Mouse (Mus musculus) cerebellum, adult 9-10 months (tissue): Measurements from ENCODE around the gene Rtl8a.
"Not testable (repeated sequence)": the region's sequence is repeated elsewhere in the genome, so short reads cannot be mapped to it uniquely, and the experiment has no call there.

Experiments used
- DNase-seq: peaks from one replicate; pipeline ENCODE4 v3.0.0; 2022

The Rtl8a gene

DNA sequence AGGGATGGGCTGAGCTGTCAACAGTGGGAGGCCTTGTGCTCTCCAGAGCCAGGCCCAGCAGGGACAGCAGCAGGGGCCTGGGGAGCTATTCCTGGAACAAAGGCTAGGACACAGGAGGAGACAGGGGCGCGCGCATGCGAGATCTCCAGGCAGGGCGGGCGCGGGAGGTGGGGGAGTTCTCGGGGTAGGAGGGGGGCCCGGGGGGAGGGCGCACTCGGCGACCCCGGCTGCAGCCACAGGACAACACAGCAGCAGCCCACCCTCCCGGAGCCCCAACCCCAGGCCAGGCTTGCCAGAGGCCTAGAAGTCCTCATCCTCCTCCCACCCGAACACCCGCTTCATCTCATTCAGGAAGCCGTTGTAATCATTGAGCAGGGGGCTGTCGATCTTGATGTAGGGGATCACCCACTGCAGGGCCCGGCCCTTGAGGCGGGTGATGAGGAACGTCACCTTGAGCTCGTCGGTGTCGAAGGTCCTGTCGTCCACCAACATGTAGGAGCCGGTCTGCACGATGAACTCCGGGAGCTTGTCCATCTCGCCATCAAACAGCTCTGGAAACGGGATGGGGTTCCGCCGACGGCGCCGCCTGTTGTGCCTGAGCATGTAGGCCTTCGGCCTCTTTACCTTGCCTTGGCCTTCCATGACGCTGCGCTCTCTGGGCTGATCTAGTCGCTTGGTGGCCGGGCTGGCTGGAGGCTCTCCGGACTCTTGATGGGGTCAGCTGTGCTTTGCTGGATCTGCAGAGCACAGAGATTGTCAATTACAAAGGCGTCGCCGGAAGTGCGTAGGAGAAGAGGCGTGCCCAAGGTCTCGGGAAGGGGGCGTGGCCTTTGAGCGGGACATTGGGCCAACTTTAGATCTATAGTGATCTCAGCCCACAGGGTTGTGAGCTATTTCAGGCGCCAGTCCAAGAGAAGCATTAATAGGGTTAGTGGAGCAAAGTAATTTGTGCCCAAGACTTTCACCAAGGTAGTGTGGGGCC, at the start of gene Rtl8a:
TSS of gene Rtl8a (minus strand) at position 703 of the 982 bp plus-strand sequence.
- peak; percentile 86 for DNase-seq

DNA sequence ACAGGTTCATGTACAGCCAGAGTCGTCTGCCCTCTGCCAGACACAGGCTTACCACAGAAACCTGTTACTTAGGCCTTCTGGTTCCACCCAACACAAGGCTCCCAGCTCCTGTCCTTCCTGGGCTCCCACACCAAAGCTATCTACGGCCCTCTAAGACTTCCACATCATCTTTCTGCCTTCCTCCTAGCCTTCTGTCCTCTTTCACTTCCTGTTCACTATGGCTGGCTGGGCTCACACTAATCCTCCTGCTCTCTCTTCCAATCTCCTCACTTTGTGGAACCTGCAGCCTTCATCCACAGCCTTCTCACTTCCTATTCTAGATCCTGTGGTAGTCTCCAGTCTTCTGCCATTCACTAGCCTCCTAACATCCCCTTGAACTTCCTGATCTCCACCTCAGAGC, 49.7 kb upstream of the Rtl8a start:
- DNase-seq: no peak

DNA sequence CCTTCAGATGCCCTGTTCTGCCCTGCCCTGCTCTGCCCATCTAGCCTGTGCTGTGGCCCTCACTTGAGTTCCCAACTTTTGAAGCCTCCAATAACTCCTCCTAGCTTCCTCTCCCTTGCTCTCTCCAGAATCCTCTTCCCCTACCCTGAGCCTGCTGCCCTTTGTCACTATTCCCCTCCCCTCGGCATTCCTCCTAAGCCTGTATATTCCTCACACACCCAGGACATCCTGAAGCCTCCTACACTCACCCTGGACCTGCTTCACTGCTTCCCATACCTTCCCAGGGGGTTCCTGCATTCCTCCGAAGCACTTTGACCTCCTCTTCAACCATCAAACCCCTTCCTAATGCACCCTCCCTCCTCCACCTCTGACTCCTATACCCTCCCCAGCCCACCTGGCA, 48.6 kb upstream of the Rtl8a start:
- no peak for DNase-seq

DNA sequence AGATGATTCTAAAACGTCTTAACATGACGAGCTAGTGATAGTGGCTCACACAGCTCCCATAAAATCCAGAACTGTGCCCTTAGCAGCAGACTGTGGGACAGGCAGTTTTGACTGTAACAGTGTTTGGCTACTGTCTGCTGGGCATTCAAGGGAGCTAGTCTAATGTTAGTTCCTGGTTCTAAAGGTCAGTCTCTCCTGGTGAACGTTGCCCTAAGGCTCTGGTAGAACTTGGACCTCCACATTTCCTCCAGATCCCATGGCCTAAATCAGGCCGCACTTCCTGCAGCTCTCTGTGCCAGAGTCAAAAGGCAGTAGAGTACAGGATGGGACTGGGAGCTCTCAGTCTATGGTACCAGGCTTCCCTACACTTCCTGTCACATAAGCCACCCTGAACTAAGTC, 41.2 kb upstream of the Rtl8a start:
- DNase-seq: not testable (repeated sequence)

DNA sequence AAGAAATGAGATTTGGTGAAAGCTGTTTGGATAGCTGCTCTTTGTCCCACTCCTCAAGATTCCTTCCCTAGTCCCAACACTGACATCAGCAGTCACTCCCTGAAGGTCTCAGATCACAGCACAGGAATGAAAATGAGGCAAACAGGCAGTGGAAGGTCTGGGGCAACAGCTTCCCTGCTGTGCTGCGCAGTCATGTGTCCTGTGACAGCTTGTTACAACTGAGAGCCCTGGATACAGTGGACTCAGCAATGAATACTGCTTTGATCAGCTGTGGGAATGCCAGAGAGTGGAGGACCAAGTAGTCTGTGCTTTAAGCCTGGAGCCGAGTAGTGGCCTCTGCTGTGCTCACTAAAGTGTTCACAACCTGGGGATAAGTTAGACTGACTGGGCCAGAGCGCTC, 39.2 kb upstream of the Rtl8a start:
- DNase-seq: not testable (repeated sequence)

DNA sequence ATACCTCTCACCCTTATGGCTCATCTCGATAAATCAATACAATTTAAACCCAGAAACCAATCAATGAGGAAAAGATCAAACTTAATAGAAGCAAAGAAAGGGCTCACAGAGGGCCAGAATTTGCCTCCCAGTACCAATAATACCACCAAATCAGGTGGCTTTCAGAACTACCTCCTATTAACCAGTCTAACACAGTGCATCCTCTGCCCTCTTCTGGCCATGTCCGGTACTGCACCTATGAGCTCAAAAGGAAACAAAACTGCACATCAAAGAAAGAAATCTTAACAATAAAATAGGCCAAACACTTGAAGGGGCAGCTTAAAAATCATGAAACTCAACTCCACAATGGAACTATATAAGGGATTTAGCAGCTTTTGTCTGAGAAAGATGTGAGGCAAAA, 33.5 kb upstream of the Rtl8a start:
- peak; percentile 79 for DNase-seq

DNA sequence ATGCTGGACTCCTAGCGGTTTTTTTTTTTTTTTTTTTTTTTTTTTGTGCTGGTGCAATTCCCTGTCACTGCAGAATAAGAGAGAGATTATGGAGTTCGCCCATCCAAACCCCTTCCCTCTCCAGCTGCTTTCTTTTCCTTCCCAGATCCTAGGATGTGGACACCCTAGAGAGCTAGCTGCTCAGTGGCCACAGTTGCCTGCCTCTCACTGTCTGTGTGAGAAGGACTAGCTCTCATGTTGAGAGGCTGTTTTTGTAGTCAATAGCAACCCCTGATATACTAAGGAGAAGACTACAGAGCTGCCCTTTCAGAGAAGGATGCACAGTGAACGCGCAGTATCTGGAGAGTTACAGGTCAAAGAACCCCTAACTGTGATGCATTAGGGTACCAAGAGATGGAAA, 27.2 kb upstream of the Rtl8a start:
- peak; percentile 38 for DNase-seq

DNA sequence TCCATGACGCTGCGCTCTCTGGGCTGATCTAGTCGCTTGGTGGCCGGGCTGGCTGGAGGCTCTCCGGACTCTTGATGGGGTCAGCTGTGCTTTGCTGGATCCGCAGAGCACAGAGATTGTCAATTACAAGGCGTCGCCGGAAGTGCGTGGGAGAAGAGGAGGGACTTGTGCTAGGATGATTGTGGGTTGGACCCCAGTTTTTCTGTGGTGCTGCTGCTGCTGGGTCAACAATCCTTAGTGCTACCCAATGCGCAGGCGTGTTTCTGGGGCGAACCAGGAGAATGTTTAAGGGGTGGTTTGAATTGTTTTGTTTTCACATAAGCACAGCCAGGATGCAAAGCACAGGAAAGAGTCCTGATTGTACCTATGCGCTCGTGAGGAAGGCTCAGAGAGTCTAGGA, 26.8 kb upstream of the Rtl8a start, which contains the start of gene Rtl8b:
TSS of gene Rtl8b (minus strand) at position 115 of the 400 bp plus-strand sequence.
- peak; percentile 86 for DNase-seq

DNA sequence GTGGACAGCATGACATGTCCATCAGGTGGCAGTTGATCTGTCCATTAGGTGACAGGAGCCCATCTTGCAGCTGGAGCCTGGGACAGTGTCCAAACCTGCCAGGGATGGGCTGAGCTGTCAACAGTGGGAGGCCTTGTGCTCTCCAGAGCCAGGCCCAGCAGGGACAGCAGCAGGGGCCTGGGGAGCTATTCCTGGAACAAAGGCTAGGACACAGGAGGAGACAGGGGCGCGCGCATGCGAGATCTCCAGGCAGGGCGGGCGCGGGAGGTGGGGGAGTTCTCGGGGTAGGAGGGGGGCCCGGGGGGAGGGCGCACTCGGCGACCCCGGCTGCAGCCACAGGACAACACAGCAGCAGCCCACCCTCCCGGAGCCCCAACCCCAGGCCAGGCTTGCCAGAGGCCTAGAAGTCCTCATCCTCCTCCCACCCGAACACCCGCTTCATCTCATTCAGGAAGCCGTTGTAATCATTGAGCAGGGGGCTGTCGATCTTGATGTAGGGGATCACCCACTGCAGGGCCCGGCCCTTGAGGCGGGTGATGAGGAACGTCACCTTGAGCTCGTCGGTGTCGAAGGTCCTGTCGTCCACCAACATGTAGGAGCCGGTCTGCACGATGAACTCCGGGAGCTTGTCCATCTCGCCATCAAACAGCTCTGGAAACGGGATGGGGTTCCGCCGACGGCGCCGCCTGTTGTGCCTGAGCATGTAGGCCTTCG, 26.2 kb upstream of the Rtl8a start:
- not testable (repeated sequence) for DNase-seq

DNA sequence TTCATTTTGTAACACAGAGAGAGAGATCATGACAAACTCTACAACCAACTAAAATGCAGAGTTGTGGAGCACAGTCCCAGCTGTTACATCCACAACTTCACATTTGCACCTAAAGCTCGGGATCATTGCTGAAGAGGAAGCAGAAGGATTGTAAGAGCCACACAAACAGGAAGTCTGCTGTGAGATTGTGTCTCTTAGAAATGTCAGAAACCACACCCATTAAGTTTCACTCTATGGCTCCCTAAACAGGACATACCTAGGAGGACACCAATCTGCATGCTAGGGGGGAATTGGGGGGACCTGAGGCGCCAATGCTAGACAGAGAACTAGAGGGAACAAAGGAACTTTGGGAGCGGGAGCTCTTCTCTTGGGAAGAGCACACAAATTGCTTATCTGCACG, 9.4 kb upstream of the Rtl8a start:
- DNase-seq: not testable (repeated sequence)

DNA sequence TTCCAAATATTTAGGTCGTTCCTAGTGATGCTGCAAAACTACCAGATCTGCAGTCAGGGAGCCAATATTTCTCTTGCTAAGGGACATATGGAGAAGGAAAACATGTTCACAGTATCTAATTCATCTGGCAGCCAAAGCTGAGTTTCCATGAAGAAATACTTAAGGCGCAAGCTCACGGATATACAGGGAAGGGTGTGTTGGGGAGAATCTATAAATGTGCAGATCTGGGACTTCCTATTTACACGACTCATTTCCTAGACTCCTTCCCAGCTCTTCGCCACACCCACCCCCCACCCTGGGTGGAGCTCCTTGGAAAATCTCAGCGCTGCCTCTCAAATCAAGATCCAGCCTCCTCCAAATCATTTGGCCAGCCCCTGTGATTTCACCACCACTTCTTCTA, 2.4 kb upstream of the Rtl8a start:
- no peak for DNase-seq

DNA sequence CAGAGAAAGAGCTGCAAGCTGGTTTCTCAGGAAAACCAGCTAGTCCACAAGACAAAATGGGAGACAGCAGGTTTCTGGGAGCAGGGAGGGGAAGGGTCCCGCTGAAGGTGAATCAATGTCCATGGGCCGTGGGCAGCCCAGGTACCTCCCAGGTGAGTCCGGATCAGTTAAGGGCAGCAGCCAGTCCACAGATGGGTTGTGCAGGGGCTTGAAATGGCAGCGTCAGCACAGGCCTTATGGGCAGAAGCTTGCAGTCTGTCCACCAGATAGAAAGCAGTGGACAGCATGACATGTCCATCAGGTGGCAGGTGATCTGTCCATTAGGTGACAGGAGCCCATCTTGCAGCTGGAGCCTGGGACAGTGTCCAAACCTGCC, 890 bp downstream of the Rtl8a start:
- peak; percentile 18 for DNase-seq

DNA sequence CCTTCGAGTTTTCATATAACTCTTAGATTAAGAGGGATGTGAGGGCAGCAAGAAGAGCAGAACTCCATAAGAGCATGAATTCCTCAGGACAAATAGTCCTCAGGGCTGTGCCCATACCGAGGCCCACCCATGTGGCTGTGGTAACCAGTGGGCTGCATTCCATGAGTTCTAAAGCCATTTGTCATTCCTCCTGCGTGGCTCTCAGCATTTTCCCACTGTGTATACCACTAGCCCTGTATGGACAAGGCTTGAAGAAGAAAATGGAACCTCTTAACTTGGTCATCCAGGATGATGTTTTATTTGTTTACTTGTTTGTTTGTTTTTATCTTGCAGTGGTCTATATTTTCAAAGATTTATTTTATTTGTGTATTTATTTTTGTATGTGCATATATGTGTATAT, 5.4 kb downstream of the Rtl8a start:
- not testable (repeated sequence) for DNase-seq

DNA sequence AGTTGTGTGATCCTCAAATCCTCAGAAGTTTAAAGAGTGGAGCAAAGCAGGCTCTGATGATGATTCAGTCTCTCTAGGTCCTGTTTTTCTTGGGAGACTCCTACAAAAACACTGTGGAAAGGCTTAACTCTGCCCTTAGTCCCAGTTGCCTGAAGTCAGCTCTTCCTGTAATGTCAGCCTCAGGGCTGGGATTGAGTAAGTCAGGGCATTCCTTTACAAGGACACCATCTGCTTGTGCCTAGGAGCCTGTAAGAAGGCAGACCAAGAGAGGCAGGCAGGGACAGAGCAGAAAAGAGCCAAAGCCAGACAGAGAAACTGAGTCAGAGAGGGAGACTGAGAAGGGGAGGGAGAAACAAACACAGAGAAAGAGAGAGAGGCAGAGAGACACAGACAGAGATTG, 32.1 kb downstream of the Rtl8a start:
- DNase-seq: not testable (repeated sequence)

DNA sequence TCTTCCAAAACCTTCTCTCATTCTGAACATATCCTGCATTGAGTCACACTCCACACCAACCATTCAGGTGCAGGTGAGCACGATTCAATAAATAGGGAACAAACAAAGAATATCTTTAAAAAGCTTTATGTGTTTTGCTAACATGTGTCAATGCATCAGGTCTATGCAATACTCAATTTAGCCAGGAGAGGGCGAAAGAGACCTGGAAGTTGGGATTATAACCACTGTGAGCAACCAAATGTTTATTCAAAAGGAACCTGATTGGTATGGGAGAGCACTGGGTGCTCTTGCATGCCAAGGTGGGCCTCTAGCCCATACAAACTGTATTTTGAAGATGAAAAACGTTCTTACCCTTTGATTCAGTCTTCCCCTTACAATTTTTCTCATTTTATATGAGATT, 32.9 kb downstream of the Rtl8a start:
- peak; percentile 84 for DNase-seq

DNA sequence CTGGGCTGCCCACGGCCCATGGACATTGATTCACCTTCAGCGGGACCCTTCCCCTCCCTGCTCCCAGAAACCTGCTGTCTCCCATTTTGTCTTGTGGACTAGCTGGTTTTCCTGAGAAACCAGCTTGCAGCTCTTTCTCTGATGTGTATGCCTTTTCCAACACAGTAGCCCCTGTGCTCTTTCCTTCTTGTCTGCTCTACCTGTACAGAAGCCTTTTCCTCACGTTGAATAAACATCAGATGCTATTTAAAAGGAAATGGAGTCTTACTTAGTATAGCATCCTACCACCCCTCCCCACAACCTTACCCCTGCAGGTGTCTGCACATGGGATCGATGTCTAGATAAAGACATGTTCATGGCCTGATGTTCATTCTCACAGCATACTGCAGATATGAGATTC, 34.6 kb downstream of the Rtl8a start, which contains the start of gene Gm14597:
TSS of gene Gm14597 (minus strand) at position 101 of the 400 bp plus-strand sequence.
- DNase-seq: not testable (repeated sequence)

DNA sequence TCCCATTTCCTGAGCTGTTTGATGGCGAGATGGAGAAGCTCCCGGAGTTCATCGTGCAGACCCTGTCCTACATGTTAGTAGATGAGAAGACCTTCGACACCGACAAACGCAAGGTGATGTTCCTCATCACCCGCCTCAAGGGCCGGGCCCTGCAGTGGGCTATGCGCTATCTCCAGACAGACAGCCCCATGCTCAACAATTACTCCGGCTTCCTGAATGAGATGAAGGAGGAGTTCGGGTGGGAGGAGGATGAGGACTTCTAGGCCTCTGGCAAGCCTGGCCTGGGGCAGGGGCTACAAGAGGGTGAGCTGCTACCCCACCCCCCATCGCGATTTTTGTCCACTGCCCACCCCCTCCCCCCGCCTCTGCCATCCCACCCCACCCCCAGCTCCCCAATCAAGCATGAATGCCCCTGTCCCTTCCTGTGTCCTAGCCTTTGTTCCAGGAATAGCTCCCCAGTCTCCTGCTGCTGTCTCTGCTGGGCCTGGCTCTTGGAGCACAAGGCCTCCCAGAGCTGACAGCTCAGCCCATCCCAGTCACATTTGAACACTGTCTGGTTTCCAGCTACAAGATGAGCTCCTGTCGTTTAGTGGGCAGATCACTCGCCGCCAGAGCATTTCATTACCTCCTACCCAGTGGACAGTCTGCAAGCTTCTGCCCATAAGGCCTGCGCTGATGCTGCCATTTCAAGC, 35.2 kb downstream of the Rtl8a start:
- DNase-seq: peak; percentile 51

DNA sequence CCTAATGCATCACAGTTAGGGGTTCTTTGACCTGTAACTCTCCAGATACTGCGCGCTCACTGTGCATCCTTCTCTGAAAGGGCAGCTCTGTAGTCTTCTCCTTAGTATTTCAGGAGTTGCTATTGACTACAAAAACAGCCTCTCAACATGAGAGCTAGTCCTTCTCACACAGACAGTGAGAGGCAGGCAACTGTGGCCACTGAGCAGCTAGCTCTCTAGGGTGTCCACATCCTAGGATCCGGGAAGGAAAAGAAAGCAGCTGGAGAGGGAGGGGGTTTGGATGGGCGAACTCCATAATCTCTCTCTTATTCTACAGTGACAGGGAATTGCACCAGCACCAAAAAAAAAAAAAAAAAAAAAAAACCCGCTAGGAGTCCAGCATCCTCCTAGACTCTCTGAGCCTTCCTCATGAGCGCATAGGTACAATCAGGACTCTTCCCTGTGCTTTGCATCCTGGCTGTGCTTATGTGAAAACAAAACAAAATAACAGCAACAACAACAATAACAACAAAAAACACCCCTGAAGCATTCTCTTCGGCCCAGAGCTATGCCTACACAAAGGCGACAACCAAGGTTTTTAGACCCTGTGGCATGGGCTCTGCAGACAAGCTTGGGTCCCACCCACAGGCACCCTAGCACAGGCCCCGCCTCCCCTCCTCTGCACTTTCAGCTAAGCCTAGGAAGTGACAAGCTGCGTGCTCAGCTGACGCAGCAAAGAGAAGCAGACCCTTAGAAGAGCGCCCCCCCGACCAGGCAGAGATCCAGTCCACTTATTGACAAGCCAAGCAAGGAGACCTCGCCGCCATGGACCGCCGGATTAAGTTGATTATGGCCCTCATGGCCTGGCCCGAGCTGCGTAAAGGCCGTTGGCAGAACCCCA, 36.0 kb downstream of the Rtl8a start, which contains the start of gene Rtl8c:
TSS of gene Rtl8c (plus strand) at position 791 of the 880 bp plus-strand sequence.
- DNase-seq: peak; percentile 80

DNA sequence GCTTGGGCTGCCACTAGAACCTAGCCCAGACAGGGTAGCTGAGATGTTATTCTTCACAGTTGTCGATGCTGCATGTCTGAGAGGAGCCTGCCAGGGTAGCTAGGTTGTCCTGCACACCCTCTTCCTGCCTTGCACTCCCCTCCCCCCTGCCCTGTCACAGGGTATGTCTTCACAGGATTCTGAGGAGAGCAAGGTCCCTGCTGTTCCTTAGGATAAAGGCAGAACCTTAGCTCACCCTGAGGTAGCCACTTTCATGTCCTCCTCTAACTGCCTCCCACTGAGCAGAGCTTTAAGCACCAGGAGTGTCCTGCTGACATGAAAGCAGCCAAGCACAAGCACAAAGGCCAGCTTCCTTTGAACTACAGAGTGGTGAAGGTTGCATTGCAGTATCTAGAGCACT, 37.3 kb downstream of the Rtl8a start:
- DNase-seq: peak; percentile 8

DNA sequence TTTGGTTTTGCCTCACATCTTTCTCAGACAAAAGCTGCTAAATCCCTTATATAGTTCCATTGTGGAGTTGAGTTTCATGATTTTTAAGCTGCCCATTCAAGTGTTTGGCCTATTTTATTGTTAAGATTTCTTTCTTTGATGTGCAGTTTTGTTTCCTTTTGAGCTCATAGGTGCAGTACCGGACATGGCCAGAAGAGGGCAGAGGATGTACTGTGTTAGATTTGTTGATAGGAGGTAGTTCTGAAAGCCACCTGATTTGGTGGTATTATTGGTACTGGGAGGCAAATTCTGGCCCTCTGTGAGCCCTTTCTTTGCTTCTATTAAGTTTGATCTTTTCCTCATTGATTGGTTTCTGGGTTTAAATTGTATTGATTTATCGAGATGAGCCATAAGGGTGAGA, 43.5 kb downstream of the Rtl8a start:
- DNase-seq: peak; percentile 69
